Mouse (Mus musculus) cerebellum, adult 8-10 months (tissue): ENCODE measurements around the gene Adgrl3.

Experiments used
- DNase-seq: peaks from one replicate; pipeline ENCODE4 v3.0.0; 2022

Adgrl3 gene

GRCm38 (mm10) chr5:81077031-81077430 is 57.1 kb downstream of the Adgrl3 start:
- no peak for DNase-seq

GRCm38 (mm10) chr5:81077990-81078389 is 58.1 kb downstream of the Adgrl3 start:
- no peak for DNase-seq

- no peak for DNase-seq
These were observed 63.9 kb downstream of the Adgrl3 start for GRCm38 (mm10) chr5:81083698-81084360.

GRCm38 (mm10) chr5:81085152-81085551 is 65.2 kb downstream of the Adgrl3 start:
- no peak for DNase-seq

- DNase-seq: no peak
These were observed 68.7 kb downstream of the Adgrl3 start for GRCm38 (mm10) chr5:81088667-81089066.

- no peak for DNase-seq
These were observed 74.7 kb downstream of the Adgrl3 start for GRCm38 (mm10) chr5:81094618-81095017.

GRCm38 (mm10) chr5:81097131-81097530 is 77.2 kb downstream of the Adgrl3 start:
- DNase-seq: no peak

GRCm38 (mm10) chr5:81107431-81107830 is 87.5 kb downstream of the Adgrl3 start:
- DNase-seq: no peak

GRCm38 (mm10) chr5:81124483-81124882 is 104.5 kb downstream of the Adgrl3 start:
- DNase-seq: no peak

GRCm38 (mm10) chr5:81127639-81128038 is 107.7 kb downstream of the Adgrl3 start:
- no peak for DNase-seq

- DNase-seq: peak; percentile 39
These were observed 116.5 kb downstream of the Adgrl3 start for GRCm38 (mm10) chr5:81136394-81136793.

GRCm38 (mm10) chr5:81155791-81156190 is 135.9 kb downstream of the Adgrl3 start:
- DNase-seq: peak; percentile 14

GRCm38 (mm10) chr5:81156281-81156680 is 136.3 kb downstream of the Adgrl3 start:
- peak; percentile 45 for DNase-seq

GRCm38 (mm10) chr5:81156796-81157195 is 136.9 kb downstream of the Adgrl3 start:
- no peak for DNase-seq

- DNase-seq: no peak
These were observed 139.1 kb downstream of the Adgrl3 start for GRCm38 (mm10) chr5:81159013-81159412.

- no peak for DNase-seq
These were observed 140.5 kb downstream of the Adgrl3 start for GRCm38 (mm10) chr5:81160431-81160830.

- DNase-seq: no peak
These were observed 169.0 kb downstream of the Adgrl3 start for GRCm38 (mm10) chr5:81188871-81189485.

GRCm38 (mm10) chr5:81200354-81200753 is 180.4 kb downstream of the Adgrl3 start:
- DNase-seq: no peak

GRCm38 (mm10) chr5:81201885-81202284 is 181.9 kb downstream of the Adgrl3 start:
- DNase-seq: no peak

GRCm38 (mm10) chr5:81218500-81219057 is 198.6 kb downstream of the Adgrl3 start:
- DNase-seq: no peak

GRCm38 (mm10) chr5:81224465-81224864 is 204.5 kb downstream of the Adgrl3 start:
- no peak for DNase-seq

- DNase-seq: no peak
These were observed 205.5 kb downstream of the Adgrl3 start for GRCm38 (mm10) chr5:81225486-81225885.

GRCm38 (mm10) chr5:81227256-81227655 is 207.3 kb downstream of the Adgrl3 start:
- DNase-seq: no peak

GRCm38 (mm10) chr5:81248724-81249123 is 228.8 kb downstream of the Adgrl3 start:
- peak; percentile 7 for DNase-seq
